Mouse (Mus musculus) cortical plate, adult 2 months (tissue): ENCODE measurements around the gene Col4a1.

ENCODE experiments used
- CTCF ChIP-seq: fragments of 200-500 bp; IDR thresholded peaks from 2 replicates; pipeline ENCODE4 v1.5.1; 2011; ENCODE audit warnings: mild to moderate bottlenecking, control low read depth, low read length; ENCODE audit not compliant: insufficient read depth; ENCODE audit errors: extremely low read depth
- POLR2A ChIP-seq: fragments of 200-500 bp; IDR thresholded peaks from 2 replicates; pipeline ENCODE4 v1.6.1; 2011; ENCODE audit warnings: mild to moderate bottlenecking, low read length, control low read depth; ENCODE audit not compliant: insufficient read depth; ENCODE audit errors: extremely low read depth

DNA sequence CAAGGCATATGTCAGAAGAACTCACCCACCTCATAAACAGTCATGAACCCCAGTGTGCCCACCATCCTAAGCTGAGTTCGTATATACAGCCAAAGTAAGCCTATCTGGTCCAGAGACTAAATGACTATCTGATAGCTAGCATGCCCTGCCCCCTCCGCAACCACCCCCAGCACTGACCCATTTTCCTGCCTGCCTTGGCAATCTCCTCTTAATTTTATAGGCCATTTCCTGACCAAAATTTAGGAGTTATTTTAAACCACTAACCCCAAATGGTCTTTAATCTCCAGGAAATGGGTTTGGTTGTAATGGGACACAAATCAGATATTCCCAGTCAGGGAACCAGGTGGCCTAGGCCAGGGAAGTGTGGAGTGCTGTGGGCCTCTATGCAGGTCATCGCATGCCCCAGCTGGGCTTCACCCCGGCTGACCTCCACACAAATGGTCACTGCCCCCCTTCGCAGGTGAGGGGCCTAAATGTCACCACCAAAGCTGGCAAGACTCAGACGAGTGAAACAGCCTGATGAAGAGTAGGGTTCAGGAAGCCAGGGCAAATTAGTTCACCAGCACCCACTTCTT lies 8.5 kb downstream of the Col4a1 start:
- TF ChIP-seq POLR2A (no peak), CTCF (no peak)
